Mouse (Mus musculus) kidney, postnatal 25 days (tissue): Measurements from ENCODE around the gene Serinc4.
A peak's percentile ranks its signal among the peaks of the same experiment; 100 is the strongest.
"Not testable (repeated sequence)": the region's sequence is repeated elsewhere in the genome, so short reads cannot be mapped to it uniquely, and the experiment has no call there.

Source experiments
- DNase-seq, 2 experiments: peaks; one replicate each; pipeline ENCODE4 v3.0.0; 2021; ENCODE audit warnings: mixed read lengths in 2 of 2

Serinc4 gene

GRCm38 (mm10) chr2:121456692-121457642, at the start of gene Serinc4:
TSS of gene Serinc4 (minus strand) at chr2:121456781.
- peak; percentile 86 to 94 for DNase-seq

GRCm38 (mm10) chr2:121501550-121501949, 45.0 kb upstream of the Serinc4 start:
- not testable (repeated sequence) for DNase-seq

- DNase-seq: not testable (repeated sequence)
These were observed 27.8 kb upstream of the Serinc4 start for GRCm38 (mm10) chr2:121484403-121484802.

- DNase-seq: no peak
These were observed 27.0 kb upstream of the Serinc4 start for GRCm38 (mm10) chr2:121483576-121483975.

DNA sequence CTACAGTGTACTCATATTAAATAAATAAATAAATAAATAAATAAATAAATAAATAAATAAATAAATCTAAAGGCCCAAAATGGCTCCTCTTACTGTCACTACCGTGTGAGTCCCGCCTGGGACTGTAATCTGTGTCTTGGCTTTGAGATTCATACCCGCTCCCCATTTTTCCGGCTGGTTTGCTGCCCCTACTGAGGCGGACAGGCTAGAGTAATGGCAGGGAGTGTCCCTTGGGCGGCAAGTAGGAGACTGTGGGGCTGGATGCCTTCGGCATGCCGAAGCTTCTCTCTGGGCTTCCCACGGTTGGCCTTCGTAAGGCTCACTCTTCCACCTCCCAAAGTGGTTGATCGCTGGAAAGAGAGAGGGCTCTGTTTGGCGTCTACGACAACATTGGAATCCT, 24.3 kb upstream of the Serinc4 start:
- not testable (repeated sequence) for DNase-seq

GRCm38 (mm10) chr2:121480498-121480897, 23.9 kb upstream of the Serinc4 start:
- peak; percentile 40 for DNase-seq

- DNase-seq: no peak
These were observed 21.1 kb upstream of the Serinc4 start for GRCm38 (mm10) chr2:121477491-121478266.

DNA sequence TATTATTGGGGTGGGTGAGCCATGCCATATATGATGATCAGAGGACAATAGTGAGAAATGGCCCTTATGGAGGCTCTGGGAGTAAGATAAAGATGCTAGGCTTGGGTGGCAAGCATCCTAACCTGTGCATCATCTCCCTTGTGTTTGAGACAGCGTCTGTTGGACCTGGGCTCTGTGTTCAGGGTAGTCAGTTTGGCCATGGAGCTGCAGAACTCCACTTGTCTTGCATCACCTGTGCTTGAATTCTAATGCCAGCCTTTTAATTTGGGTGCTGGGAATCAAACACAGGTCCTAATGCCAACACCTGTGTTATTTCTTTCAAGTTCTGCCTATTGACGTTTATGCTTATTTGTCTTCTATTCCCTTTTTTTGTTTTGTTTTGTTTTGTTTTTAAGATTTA, 18.7 kb upstream of the Serinc4 start:
- not testable (repeated sequence) for DNase-seq

GRCm38 (mm10) chr2:121474180-121474535, 17.6 kb upstream of the Serinc4 start:
- DNase-seq: no peak

- peak; percentile 85 to 91 for DNase-seq
These were observed 17.0 kb upstream of the Serinc4 start, which contains the start of gene Mfap1b for GRCm38 (mm10) chr2:121473301-121474179. TSS of gene Mfap1b (minus strand) at chr2:121474067.

DNA sequence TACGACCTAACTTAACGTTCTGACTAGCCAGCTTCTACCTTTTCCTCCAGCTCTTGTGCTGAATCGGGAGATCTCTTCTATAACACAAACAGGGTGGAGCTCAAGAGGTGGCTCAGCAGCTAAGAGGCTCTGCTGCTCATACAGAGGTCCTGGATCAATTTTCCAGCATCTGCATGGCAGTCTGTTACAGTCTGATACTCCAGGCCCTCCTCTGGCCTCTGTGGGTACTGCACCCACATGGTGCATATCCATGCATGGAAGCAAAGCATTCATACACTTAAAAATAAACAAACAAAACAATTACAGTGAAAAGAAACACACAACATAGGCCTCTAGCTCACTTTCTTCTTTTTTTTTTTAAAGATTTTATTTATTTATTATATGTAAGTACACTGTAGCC, 16.2 kb upstream of the Serinc4 start:
- not testable (repeated sequence) for DNase-seq

- not testable (repeated sequence) for DNase-seq
These were observed 12.4 kb upstream of the Serinc4 start for GRCm38 (mm10) chr2:121468982-121469381.

- no peak for DNase-seq
These were observed 3.5 kb upstream of the Serinc4 start for GRCm38 (mm10) chr2:121460071-121460470.

DNA sequence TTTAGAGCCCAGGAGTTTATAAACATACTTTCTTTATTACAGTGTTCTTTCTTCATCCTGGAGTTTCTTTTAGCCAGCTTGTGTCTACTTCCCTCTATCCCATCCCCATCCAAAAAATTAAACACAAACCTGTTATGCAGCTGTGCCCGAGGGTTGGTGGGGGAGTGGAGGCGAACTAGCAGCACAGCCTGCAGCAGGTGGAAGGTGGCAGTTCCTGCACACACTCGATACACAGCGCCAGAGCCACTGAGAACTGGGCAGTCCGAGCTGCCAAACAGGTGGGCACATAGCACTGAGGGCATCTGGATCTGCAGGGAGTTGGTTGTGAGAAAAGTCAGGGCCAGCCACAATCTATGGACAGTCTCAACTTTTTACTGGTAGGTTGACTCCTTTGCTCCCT, 1.0 kb downstream of the Serinc4 start:
- no peak for DNase-seq

GRCm38 (mm10) chr2:121453917-121454316, 2.7 kb downstream of the Serinc4 start:
- no peak for DNase-seq

GRCm38 (mm10) chr2:121452990-121453389, 3.6 kb downstream of the Serinc4 start, which contains the start of gene Hypk:
TSS of gene Hypk (plus strand) at chr2:121453290.
- DNase-seq: no peak

DNA sequence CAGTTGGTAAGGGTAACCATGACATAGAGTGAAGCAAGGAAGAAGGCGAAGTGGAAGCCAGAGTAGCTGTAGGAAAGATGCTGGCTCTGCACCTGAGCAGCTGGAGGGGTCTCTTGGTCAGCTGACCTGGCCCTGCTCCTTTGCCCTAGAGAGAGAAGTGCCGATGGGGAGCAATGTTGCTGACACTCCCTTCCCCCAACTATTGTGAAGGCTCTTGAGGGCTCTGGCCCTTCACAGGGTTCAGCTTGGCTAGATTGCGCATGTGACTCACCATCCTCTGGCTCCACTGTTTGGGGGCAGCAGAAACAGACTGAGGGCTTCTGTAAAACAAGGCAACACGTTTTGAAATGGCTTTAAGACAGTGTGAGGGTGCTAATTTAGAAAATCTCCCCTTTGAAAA, 4.2 kb downstream of the Serinc4 start:
- DNase-seq: peak in 1 of 2 experiments; percentile 57

DNA sequence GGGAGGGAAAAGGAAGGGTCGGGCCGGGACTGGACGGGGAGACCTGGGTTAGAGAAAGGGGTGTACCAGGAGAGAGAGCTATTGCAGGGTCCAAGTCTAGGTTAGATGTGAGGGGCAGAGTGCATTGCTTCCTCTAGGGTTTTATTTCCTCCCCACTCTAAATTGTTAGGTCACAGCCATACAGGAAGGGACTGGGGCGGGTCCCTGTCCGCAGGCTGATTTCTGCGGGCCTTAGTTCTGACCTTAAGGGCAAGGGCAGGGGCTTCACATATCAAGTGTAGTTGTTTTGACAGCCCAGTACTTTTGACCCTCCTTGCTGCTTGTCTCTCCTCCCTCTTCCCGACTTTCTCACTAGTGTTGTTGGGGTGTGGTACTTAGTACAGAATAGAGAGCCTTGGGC, 6.5 kb downstream of the Serinc4 start:
- peak in 1 of 2 experiments; percentile 70 for DNase-seq

GRCm38 (mm10) chr2:121449545-121450011, 7.0 kb downstream of the Serinc4 start:
- peak in 1 of 2 experiments; percentile 26 for DNase-seq

DNA sequence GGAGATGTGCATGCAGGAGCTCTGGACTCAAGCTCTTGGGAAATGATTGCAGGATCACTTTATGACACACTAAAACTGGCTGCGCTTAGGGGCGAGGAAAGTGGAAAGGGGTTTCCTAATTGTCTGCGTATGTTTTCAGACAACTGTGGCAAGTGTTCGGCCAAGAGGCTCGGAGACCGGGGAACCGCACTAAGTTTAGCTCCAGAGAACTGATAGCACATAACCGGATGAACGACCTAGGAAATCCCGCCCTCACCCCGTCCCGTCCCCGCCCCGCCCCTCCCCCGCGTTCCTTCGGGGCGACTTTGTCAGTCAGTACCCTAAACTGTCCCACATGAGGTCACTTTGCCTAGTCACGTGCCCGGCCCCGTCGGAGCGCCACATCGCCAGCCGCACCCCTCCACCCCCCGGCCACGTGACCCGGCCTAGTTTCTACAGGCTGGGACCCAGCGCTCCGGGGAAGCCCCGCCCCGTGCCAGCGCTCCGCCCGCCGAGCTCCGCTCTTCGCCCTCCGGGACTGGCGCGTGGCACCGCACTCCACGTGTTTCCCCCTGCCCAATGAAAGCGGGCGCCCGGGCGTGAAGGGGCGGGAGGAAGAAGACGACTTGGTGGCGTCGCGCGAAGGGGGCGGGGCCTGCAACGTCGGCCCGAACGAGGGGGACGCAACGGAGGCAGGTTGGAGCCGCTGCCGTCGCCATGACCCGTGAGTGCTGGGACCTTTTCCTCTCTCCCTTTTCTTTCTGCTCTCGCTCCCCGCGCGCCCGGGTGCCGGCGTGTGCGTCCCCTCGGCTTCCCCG, 7.6 kb downstream of the Serinc4 start, which contains the start of gene Serf2:
TSS of gene Serf2 (plus strand) at position 457 of the 797 bp plus-strand sequence.
- DNase-seq: peak; percentile 100

GRCm38 (mm10) chr2:121448136-121448535, 8.4 kb downstream of the Serinc4 start:
- peak; percentile 60 to 77 for DNase-seq
